Mouse (Mus musculus) spleen, postnatal 36 days (tissue): Measurements from ENCODE around the gene Wdr66.
"Not testable (repeated sequence)": the region's sequence is repeated elsewhere in the genome, so short reads cannot be mapped to it uniquely, and the experiment has no call there.

Experiments used
- DNase-seq, 2 experiments: peaks; one replicate each; pipeline ENCODE4 v3.0.0; 2022; ENCODE audit warnings: low spot score in 2 of 2, mixed read lengths in 1 of 2

The Wdr66 gene

DNA sequence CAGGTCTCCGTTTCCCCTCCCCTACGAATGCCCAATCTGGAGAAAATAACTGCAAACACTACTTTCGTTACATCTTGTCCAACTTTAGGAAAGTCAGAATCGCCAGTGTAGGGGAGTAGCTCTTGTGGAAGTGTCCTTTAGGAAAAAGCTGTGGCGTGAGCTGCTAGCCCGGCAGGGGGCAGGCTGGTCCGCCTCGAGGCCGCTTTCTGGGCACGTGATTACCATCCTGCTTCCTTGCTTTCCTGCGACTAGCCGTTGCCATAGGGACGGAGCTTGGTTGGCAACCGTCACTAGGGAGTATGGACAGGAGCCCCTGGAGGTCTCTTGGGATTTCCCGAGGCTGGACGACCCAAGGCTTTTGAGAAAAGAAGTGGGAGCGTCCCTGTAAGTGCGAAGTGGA, at the start of gene Wdr66:
Gene Wdr66 (plus strand): TSS at position 269 of the 400 bp plus-strand sequence.
- DNase-seq = peak; percentile 24 to 45

DNA sequence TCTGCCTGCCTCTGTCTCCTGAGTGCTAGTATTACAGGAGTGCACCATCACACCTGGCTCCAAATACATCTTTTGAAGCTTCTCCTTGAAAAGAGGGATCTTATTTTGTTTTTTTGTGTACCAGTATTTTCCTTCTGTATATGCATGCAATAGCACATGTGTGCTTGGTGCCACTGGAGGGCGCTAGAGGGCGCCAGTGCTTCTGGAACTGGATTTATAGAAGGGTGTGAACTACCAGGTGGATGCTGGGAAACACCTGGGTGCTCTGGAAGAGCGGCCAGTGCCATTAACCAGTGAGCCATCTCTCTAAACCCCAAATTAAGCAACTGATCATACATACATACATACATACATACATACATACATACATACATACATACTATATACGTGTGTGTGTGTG, 49.1 kb upstream of the Wdr66 start:
- not testable (repeated sequence) for DNase-seq

- DNase-seq = not testable (repeated sequence)
These were observed 48.3 kb upstream of the Wdr66 start for GRCm38 (mm10) chr5:123203591-123203990.

- not testable (repeated sequence) for DNase-seq
These were observed 29.4 kb upstream of the Wdr66 start for GRCm38 (mm10) chr5:123222346-123223050.

GRCm38 (mm10) chr5:123223051-123223410, 28.9 kb upstream of the Wdr66 start:
- no peak for DNase-seq

- DNase-seq = not testable (repeated sequence)
These were observed 28.0 kb upstream of the Wdr66 start for GRCm38 (mm10) chr5:123223861-123224260.

DNA sequence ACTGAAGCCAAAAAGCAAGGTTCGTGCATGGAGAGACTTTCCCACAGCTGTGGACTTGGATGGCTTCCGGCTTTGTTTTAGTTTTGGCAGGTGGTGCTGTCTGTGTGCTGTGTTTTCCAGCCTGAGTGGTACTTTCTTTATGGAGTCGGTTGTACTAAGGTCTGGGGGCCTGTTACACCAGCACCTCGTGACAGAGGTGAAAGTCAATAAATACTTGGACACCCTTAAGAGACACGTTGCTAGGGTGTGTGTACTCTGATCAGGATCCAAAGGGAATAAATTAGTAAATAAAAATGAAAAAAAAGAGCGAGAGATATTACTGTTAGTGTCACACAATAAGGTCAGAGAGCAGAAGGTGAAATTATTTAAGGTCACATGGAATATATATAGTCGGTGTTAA, 25.1 kb upstream of the Wdr66 start:
- DNase-seq = no peak

GRCm38 (mm10) chr5:123227762-123228523, 24.0 kb upstream of the Wdr66 start:
- DNase-seq = peak; percentile 91 to 94

DNA sequence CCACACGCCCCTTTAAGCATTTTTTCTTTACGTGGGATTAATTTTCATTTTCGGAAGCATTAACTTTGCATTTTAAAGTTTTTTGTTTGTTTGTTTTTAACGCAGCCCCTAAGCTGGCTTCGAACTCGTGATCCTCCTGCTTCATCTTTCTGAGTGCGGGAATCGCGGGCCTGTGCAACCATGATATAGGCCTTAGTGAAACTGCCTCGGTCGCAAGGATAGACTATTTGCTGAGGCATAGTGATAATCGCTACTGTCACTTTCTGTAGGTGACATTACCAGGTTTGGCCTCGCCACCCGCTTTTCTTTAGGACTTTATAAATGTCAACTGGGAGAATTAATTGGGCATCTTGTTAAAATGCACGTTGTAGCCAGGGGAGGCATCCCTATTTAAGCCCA, 23.4 kb upstream of the Wdr66 start:
- DNase-seq = no peak

GRCm38 (mm10) chr5:123229296-123229695, 22.6 kb upstream of the Wdr66 start:
- peak in 1 of 2 experiments; percentile 24 for DNase-seq

GRCm38 (mm10) chr5:123232180-123232579, 19.7 kb upstream of the Wdr66 start:
- DNase-seq = no peak

DNA sequence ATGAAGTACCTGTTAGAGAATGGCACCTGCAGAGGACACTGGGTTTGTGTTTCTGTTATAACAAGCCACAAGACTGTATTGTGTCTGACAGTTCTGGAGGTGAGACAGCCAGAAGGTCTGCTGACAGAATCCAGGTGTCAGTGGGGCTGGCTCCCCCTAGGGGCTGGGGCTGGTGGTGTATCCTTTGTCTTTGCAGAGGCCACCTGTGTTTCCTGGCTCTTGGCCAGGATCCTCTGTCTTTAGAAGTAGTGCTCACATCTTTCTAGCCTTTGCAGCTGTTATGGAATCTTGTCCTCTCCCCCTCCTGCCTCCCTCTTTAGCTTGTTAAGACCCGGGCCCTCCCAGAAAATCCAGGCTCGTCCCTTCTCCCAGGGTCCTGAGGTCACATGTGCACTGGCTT, 16.2 kb upstream of the Wdr66 start:
- peak; percentile 60 for DNase-seq

DNA sequence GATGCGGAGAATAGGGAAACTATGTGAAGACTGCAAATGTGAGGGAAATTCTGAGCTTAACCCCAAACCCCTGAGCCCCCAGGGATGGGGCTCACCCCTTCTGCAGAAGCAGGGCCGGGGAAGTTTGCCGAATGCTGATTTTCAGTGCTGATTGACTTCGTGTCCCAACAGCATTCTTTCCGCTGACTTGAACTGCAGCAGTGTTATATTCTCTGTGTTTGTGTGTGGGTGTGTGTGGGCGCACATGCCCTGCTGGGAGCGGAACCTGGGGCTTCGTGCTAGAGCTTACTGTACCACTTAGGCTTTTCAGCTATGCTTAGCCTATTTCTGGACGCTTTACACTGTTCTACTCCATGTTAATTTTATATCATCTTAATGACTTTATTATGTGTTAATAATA, 15.5 kb upstream of the Wdr66 start:
- no peak for DNase-seq

DNA sequence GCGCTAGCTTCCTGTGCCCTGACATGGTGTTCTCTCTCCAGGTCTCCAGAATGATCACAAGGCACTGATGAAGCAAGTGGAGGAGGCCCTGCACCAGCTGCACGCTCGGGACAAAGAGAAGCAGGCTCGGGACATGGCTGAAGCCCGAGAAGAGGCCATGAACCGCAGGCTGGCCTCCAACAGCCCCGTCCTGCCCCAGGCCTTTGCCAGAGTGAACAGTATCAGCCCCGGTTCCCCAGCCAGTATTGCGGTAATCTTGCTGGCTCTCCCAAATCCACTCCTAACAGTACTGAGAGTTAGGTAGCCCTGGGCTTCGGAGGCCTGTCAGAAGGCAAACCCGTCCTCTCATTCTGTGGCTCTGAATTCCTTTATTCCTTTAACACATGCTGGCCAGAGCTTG, 12.4 kb upstream of the Wdr66 start:
- DNase-seq = no peak

- DNase-seq = peak in 1 of 2 experiments; percentile 25
These were observed 6.4 kb upstream of the Wdr66 start for GRCm38 (mm10) chr5:123245518-123245917.

DNA sequence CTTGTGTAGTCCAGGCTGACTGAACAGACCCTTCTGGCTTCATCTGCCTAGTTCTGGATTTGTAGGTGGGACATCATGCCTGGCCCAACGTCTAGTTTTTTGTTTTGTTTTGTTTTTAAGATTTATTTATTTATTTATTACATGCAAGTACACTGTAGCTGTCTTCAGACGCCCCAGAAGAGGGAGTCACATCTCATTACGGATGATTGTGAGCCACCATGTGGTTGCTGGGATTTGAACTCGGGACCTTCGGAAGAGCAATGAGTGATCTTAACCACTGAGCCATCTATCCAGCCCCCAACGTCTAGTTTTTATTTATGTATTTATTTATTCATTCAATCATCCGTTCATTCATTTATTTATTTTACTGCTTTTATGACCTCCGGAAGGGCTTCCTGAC, 512 bp upstream of the Wdr66 start:
- no peak for DNase-seq

- DNase-seq = no peak
These were observed 5.2 kb downstream of the Wdr66 start for GRCm38 (mm10) chr5:123256841-123257755.

GRCm38 (mm10) chr5:123258990-123259389, 7.1 kb downstream of the Wdr66 start:
- peak; percentile 57 to 66 for DNase-seq

- no peak for DNase-seq
These were observed 8.8 kb downstream of the Wdr66 start for GRCm38 (mm10) chr5:123260698-123261097.

GRCm38 (mm10) chr5:123266909-123267308, 15.0 kb downstream of the Wdr66 start:
- no peak for DNase-seq

- DNase-seq = no peak
These were observed 16.9 kb downstream of the Wdr66 start for GRCm38 (mm10) chr5:123268477-123269474.
